Mouse (Mus musculus): ENCODE measurements at regions not wholly inside any gene's neighbourhood (a gene's known extent, or its start where the extent isn't known, plus 50 kb on each side); places are given as distances from the start of the nearest gene placed in this dataset.

DNA sequence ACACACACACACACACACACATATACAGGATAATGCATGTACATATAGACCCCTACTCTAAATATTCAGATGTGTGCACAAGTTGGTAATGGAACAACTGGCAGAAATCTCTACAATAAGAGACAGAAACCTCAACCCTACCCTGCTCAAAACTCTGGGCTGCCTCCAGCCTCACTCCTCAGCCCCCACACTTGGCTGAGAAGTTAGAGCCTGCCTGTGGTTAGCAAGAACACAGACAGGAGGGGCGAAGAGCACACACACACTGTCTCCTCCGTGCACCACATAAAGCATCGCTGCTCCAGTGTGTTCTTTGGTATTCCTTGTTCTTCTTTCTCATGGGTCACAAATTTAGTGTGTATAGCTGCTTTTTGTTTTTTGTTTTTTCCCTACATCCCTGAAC lies 382.0 kb upstream of the Sox9 start:
- Histone ChIP-seq H3K27me3 (replicated peaks) (no peaks in the 10 kb centered on the region), H3K4me1 (no peaks in the 10 kb centered on the region)
- WGBS = 95% methylated on average over 3 of the region's 3 CpGs

DNA sequence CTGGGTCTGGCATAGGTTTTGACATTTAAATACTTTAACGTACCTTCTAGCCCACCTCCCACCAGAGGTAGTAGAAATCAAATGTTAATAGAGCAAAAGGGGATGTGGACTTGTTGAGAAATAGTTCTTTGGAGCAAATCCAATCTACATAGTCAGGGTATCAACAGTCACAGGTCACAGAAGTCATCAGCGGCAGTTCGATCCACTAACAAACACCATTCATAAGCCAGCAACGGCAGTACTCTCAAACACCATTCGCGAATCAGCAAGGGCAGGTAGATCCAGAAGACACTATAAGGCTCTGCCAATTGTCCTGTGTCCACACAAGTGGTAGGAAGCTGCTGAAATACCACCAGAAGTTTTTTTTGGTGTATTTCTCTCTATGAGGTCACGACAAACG lies 374.3 kb upstream of the Sox9 start:
- no peak overlapping the region for H3K4me2 ChIP-seq (replicated peaks)
- H3K4me1 ChIP-seq = 0 out of 2 replicates have a peak, but pooled peaks cover 5% of the 10 kb centered on the region
- H3K27me3 ChIP-seq (replicated peaks) = no peaks in the 10 kb centered on the region
- H3K27ac ChIP-seq = no peak overlapping the region
- H3K9me3 ChIP-seq = no peaks in the 10 kb centered on the region
- 94% methylated on average over 8 of the region's 8 CpGs for WGBS
- no peak for ATAC-seq (ENCODE audit: low FRiP score, low read depth)
- H3K4me3 ChIP-seq = no peak overlapping the region
- no peak overlapping the region for H3K9ac ChIP-seq
- H3K36me3 ChIP-seq = no peaks in the 10 kb centered on the region

More for the DNA sequence above, 382.0 kb upstream of the Sox9 start:
- Histone ChIP-seq H3K4me3 (no peak overlapping the region), H3K9me3 (no peaks in the 10 kb centered on the region), H3K27ac (no peak overlapping the region), H3K36me3 (no peaks in the 10 kb centered on the region), H3K9ac (no peak overlapping the region), H3K4me2 (replicated peaks) (no peak overlapping the region)
- no peak for ATAC-seq (ENCODE audit: low FRiP score, low read depth)

DNA sequence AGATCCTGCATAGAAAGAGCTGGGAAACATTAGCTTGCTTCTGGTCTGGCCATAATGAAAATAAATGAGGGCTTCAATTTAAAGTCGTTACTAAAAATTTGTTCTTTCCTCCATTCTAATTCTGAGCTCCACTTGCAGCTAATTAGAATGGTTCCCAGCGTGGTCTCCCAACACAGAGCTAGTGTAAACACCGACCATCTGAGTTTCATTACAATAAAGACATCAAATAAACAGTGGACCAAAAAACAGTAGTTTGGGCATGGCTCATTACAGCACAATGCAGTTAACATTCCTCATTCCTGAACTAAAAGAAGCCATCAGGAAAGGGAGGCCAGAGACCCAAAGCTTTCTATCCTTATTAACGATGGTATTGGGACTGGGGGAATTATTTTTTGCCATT lies 369.6 kb upstream of the Sox9 start:
- Histone ChIP-seq H3K9ac (no peak overlapping the region), H3K36me3 (no peaks in the 10 kb centered on the region), H3K27me3 (replicated peaks) (no peaks in the 10 kb centered on the region), H3K4me1 (0 out of 2 replicates have a peak, but pooled peaks cover 5% of the 10 kb centered on the region), H3K4me2 (replicated peaks) (no peak overlapping the region), H3K4me3 (no peak overlapping the region), H3K9me3 (no peaks in the 10 kb centered on the region), H3K27ac (no peak overlapping the region)
- ATAC-seq (ENCODE audit: low FRiP score, low read depth) = no peak
- 6% methylated on average over 4 of the region's 4 CpGs for WGBS

DNA sequence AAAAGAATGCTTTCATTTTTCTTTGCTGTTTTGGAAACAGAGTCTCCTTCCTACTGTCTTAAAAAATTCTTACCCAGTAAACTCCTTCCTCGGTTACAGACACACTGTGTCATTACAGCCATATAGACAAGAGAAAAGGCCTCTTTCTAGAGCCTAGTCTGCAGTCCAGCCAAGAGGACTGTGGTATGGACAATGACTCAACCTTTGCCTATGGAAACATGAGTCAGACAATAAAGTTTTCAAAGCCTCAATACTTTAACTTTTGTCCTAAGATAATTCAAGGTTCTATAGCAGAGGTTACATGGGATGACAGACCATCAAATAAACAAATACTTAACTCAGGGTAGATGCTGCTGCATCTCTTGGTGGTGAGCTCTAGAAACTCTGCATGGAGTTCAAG lies 339.4 kb upstream of the Sox9 start:
- Histone ChIP-seq H3K9ac (no peak overlapping the region), H3K4me3 (no peak overlapping the region), H3K4me2 (replicated peaks) (no peak overlapping the region), H3K36me3 (no peaks in the 10 kb centered on the region), H3K9me3 (no peaks in the 10 kb centered on the region), H3K4me1 (no peaks in the 10 kb centered on the region), H3K27ac (no peak overlapping the region), H3K27me3 (replicated peaks) (no peaks in the 10 kb centered on the region)
- 91% methylated on average over 1 of the region's 1 CpGs for WGBS
- no peak for ATAC-seq (ENCODE audit: low FRiP score, low read depth)

DNA sequence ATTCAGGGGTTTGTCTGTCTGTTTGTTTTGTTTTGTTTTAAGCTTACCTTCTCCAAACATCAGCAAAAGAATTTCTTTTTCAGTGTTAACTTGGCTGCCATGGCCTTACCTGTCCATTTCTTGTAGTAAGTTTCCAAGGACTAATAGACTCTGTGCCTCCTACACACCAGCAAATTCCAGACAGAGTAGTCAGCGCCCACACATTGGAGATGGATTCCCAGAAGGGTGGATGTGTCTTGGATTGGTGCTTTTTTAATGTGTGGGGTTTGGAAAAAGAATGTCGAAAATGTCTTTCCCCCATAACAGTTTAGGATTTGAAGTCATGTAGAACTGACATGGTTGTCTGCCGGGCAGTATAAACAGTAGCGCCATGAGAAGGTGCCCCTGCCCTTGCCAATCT lies 338.1 kb upstream of the Sox9 start:
- no peak for ATAC-seq (ENCODE audit: low FRiP score, low read depth)
- no peak overlapping the region for H3K4me3 ChIP-seq
- H3K9ac ChIP-seq = no peak overlapping the region
- no peaks in the 10 kb centered on the region for H3K27me3 ChIP-seq (replicated peaks)
- H3K27ac ChIP-seq = no peak overlapping the region
- no peak overlapping the region for H3K4me2 ChIP-seq (replicated peaks)
- no peaks in the 10 kb centered on the region for H3K9me3 ChIP-seq
- H3K36me3 ChIP-seq = no peaks in the 10 kb centered on the region
- no peaks in the 10 kb centered on the region for H3K4me1 ChIP-seq
- WGBS = 90% methylated on average over 4 of the region's 4 CpGs

DNA sequence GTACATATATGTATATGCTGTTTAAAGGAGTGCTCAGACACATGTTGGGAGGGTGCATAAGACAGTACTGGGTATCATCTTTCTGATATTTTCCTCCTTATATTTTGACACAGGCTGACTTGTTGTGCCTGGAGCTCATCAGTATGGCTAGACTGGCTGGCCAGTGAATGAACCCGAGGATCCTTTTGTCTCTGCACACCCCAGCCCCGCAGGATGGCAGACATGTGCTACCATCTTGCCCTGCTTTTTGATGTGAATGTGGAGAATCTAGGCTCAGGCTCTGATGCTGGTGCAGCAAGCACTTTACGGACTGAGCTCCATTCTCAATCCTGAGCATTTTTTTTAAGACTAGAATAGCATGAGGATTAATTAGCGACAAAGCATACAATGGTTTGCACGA lies 332.4 kb upstream of the Sox9 start:
- no peak for ATAC-seq (ENCODE audit: low FRiP score, low read depth)
- H3K4me2 ChIP-seq (replicated peaks) = no peak overlapping the region
- no peak overlapping the region for H3K27ac ChIP-seq
- no peaks in the 10 kb centered on the region for H3K4me1 ChIP-seq
- WGBS = 20% methylated on average over 5 of the region's 5 CpGs
- no peaks in the 10 kb centered on the region for H3K36me3 ChIP-seq
- H3K27me3 ChIP-seq (replicated peaks) = no peaks in the 10 kb centered on the region
- H3K9me3 ChIP-seq = no peaks in the 10 kb centered on the region
- no peak overlapping the region for H3K9ac ChIP-seq
- no peak overlapping the region for H3K4me3 ChIP-seq

DNA sequence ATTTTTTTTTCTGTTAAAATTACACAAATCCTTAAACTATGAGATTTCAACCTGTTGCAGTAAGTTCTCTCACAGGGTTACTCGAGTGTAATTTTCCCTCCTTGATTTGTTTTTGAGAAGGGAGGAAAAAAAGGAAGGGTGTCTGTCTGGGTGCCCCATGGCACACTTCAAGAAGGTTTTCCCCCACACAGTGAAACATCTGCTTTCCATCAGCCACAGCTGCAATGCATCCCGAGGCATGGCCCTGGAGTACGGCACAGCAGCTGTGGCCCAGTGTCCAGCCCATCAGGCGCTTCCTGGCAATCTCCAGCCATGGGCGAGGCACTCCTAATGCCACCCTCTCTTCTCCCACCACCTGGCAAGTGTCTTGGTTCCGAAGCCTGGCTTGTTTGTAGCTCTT lies 331.8 kb upstream of the Sox9 start:
- H3K4me3 ChIP-seq = no peak overlapping the region
- no peaks in the 10 kb centered on the region for H3K36me3 ChIP-seq
- 60% methylated on average over 6 of the region's 6 CpGs for WGBS
- no peak overlapping the region for H3K27ac ChIP-seq
- H3K27me3 ChIP-seq (replicated peaks) = no peaks in the 10 kb centered on the region
- no peak overlapping the region for H3K4me2 ChIP-seq (replicated peaks)
- no peaks in the 10 kb centered on the region for H3K4me1 ChIP-seq
- no peaks in the 10 kb centered on the region for H3K9me3 ChIP-seq
- H3K9ac ChIP-seq = no peak overlapping the region
- no peak for ATAC-seq (ENCODE audit: low FRiP score, low read depth)

DNA sequence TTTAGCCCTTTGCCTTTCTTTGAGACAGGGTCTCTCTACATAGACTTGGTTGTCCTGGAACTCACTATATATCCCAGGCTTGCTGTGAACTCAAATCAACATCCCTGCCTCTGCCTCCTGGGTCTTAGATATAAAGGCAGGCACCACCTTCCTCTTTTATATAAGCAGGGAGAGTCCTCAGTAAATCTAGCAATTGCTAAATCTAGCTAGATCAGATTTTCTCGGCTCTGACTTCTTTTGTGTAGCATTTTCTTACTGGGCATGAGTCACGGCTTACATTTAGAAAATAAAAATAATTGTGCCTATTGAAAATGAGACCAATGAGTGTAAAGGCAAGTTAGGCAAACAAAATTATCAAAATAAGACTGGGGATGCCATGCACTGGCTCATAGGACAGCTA lies 323.9 kb upstream of the Sox9 start:
- H3K9ac ChIP-seq = no peak overlapping the region
- H3K4me1 ChIP-seq = no peaks in the 10 kb centered on the region
- H3K27me3 ChIP-seq (replicated peaks) = no peaks in the 10 kb centered on the region
- no peak overlapping the region for H3K4me2 ChIP-seq (replicated peaks)
- no peaks in the 10 kb centered on the region for H3K36me3 ChIP-seq
- H3K4me3 ChIP-seq = no peak overlapping the region
- H3K9me3 ChIP-seq = no peaks in the 10 kb centered on the region
- H3K27ac ChIP-seq = no peak overlapping the region
- ATAC-seq (ENCODE audit: low FRiP score, low read depth) = no peak
- WGBS = 94% methylated on average over 2 of the region's 2 CpGs

DNA sequence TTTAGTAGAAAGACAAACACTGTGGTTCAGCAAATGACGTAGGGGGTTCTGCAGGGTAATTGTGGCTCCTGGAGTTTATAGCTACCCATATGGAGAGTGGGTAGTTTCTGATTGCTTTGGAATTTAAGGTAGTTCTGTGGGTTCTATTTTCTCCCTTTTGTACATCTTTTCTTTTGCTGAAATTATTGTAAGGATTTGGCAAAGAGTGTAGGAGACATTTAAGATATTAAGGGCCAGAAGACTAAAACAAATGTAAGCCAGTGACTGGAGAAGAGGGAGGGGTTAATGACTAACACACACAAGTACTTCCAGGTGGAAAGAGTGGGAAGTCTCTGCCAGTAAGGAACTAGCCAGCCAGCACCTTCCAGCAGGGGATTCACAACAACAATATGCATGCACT lies 318.9 kb upstream of the Sox9 start:
- no peaks in the 10 kb centered on the region for H3K4me1 ChIP-seq
- H3K4me2 ChIP-seq (replicated peaks) = no peak overlapping the region
- WGBS = 75% methylated on average over 1 of the region's 1 CpGs
- H3K4me3 ChIP-seq = no peak overlapping the region
- H3K27me3 ChIP-seq (replicated peaks) = no peaks in the 10 kb centered on the region
- no peak overlapping the region for H3K27ac ChIP-seq
- H3K9ac ChIP-seq = no peak overlapping the region
- no peaks in the 10 kb centered on the region for H3K9me3 ChIP-seq
- no peaks in the 10 kb centered on the region for H3K36me3 ChIP-seq
- ATAC-seq (ENCODE audit: low FRiP score, low read depth) = no peak

DNA sequence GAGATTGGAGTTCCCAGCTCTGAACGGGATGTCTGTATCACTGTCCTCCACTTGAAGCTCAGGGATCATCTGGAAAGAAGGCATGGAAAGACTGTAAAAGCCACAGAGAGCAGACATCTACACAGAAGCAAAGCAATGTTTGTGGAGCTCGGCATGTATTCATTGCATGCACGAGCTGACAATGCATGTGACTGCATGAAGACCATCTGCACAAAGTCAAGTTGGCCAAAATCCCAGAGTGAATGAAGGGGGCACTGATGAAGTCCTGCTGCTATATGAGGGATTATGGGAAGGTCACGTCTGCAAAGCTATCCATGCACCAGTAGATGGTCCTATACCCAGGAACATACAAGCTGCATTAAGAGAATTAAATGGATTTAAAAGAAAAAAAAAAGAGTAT lies 317.6 kb upstream of the Sox9 start:
- no peaks in the 10 kb centered on the region for H3K36me3 ChIP-seq
- no peaks in the 10 kb centered on the region for H3K9me3 ChIP-seq
- H3K4me1 ChIP-seq = no peaks in the 10 kb centered on the region
- H3K4me3 ChIP-seq = no peak overlapping the region
- no peak overlapping the region for H3K4me2 ChIP-seq (replicated peaks)
- no peaks in the 10 kb centered on the region for H3K27me3 ChIP-seq (replicated peaks)
- H3K27ac ChIP-seq = no peak overlapping the region
- no peak overlapping the region for H3K9ac ChIP-seq
- no peak for ATAC-seq (ENCODE audit: low FRiP score, low read depth)
- WGBS = 82% methylated on average over 4 of the region's 4 CpGs

DNA sequence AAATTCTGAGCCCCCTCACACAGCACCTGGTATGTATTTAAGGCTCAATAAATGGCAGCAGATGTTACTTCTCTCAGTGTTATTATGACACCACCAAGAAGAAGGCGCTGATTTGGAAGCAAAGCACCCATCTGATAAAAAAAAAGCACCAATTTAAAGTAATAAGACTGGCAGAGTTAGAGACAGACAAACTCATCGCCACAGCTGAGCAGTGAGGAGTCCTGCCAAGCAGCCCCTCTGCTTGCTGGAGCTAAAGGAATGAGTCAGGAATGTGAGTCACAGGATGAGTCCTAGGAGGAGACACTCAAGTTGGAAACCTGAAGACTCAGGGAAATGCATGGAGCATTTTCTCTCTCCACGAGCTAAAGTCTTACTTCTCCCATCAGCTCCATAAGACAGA lies 311.7 kb upstream of the Sox9 start:
- H3K9ac ChIP-seq = no peak overlapping the region
- no peak overlapping the region for H3K4me2 ChIP-seq (replicated peaks)
- H3K27ac ChIP-seq = no peak overlapping the region
- no peaks in the 10 kb centered on the region for H3K36me3 ChIP-seq
- WGBS = 87% methylated on average over 3 of the region's 3 CpGs
- no peaks in the 10 kb centered on the region for H3K9me3 ChIP-seq
- H3K4me1 ChIP-seq = no peaks in the 10 kb centered on the region
- H3K27me3 ChIP-seq (replicated peaks) = no peaks in the 10 kb centered on the region
- ATAC-seq (ENCODE audit: low FRiP score, low read depth) = no peak
- no peak overlapping the region for H3K4me3 ChIP-seq

DNA sequence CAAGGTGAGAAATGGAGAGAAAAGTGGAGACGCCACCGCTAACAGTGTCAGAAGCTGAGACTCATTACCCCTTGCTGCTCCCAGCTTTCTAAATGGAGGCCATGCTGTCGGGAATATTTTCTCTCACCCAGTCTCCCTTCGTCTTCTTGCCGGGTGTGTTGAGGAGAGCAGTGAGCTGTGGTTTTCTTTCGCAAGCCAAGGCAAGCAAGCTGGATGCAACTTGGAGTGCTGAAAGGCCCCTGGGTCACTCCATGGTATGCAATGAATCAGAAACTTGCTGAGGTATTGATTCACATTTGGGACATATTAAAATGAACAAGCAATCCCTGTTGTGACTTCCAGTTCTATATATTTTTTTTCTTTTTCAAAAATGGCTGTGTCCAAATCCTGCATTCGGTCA lies 308.8 kb upstream of the Sox9 start:
- no peak overlapping the region for H3K9ac ChIP-seq

DNA sequence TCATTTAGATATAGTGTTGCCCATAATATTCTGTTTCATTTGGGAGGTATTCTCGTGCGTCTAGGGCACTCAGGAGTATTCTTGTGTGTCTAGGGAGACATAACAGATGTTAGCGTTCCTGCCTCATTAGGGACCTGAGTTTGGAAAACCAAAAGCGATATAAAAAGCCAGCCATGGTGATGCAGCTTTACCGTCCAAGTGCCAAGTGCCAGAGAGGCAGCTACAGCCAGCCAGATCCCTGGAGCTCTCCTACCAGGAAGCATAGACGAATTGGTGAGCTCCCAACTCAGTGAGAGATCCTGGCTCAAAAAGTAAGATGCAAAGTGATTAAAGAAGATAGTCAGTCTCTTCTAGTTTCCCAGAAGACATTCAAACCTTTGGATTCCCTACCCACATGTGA lies 308.3 kb upstream of the Sox9 start:
- no peaks in the 10 kb centered on the region for H3K27me3 ChIP-seq (replicated peaks)
- no peak overlapping the region for H3K27ac ChIP-seq
- H3K9ac ChIP-seq = no peak overlapping the region
- no peaks in the 10 kb centered on the region for H3K4me1 ChIP-seq
- no peaks in the 10 kb centered on the region for H3K36me3 ChIP-seq
- WGBS = 84% methylated on average over 6 of the region's 6 CpGs
- ATAC-seq (ENCODE audit: low FRiP score, low read depth) = no peak
- no peak overlapping the region for H3K4me3 ChIP-seq
- H3K4me2 ChIP-seq (replicated peaks) = no peak overlapping the region
- no peaks in the 10 kb centered on the region for H3K9me3 ChIP-seq

More for the DNA sequence above, 308.8 kb upstream of the Sox9 start:
- WGBS = 87% methylated on average over 7 of the region's 7 CpGs
- H3K9me3 ChIP-seq = no peaks in the 10 kb centered on the region
- ATAC-seq (ENCODE audit: low FRiP score, low read depth) = no peak
- H3K27ac ChIP-seq = no peak overlapping the region
- no peaks in the 10 kb centered on the region for H3K36me3 ChIP-seq
- H3K4me2 ChIP-seq (replicated peaks) = no peak overlapping the region
- no peaks in the 10 kb centered on the region for H3K27me3 ChIP-seq (replicated peaks)
- no peak overlapping the region for H3K4me3 ChIP-seq
- no peaks in the 10 kb centered on the region for H3K4me1 ChIP-seq

DNA sequence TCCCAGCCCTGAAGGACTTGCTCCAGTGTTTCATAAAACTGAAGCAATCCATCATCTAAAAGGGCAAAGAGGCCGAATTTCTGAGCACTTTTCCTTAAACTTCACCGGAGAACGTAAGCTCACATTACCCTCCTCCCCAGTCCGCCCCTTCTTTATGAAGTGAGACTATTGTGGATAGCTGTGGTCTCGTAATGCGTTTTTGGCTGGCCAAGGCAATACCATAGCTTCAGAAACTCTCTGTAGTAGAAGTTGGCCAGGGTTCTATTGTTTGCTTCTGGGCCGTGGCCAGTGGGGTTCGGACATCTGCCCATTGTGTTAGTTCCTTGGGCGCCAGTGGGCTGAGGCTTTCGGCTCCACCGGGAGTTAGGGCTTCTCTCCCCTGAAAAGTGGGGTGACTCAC lies 301.7 kb upstream of the Sox9 start:
- Histone ChIP-seq H3K36me3 (no peaks in the 10 kb centered on the region), H3K4me3 (no peak overlapping the region), H3K27me3 (replicated peaks) (no peaks in the 10 kb centered on the region), H3K4me2 (replicated peaks) (no peak overlapping the region), H3K27ac (no peak overlapping the region), H3K4me1 (no peaks in the 10 kb centered on the region), H3K9ac (no peak overlapping the region), H3K9me3 (no peaks in the 10 kb centered on the region)
- no peak for ATAC-seq (ENCODE audit: low FRiP score, low read depth)
- 73% methylated on average over 11 of the region's 11 CpGs for WGBS
